Mouse (Mus musculus): ENCODE measurements around the gene Tbxa2r. TPM values are rescaled to one million over a fixed set of nuclear protein-coding genes. Genes with fewer than 3 reads are reported as not detected.

Gene Tbxa2r
- total RNA-seq, 2 experiments from 2014 or later: 0.74 to 1.0 TPM

Other genes with a start within 250 kb of the Tbxa2r start
- gene Creb3l3, start 229.9 kb upstream of the Tbxa2r start, total RNA-seq (2021): under 1 TPM; 0.57 to 0.63 TPM
- 100 to 1,000 TPM; 130 to 136 TPM for gene Map2k2, start 222.8 kb upstream of the Tbxa2r start, total RNA-seq (2021)
- 100 to 1,000 TPM; 122 to 126 TPM for gene Zbtb7a, start 193.5 kb upstream of the Tbxa2r start, total RNA-seq (2021)
- 10 to 100 TPM; 27.5 to 30.8 TPM for gene Pias4, start 160.8 kb upstream of the Tbxa2r start, total RNA-seq (2021)
- gene Eef2, start 152.1 kb upstream of the Tbxa2r start, total RNA-seq (2021): 100 to 1,000 TPM; 907 to 934 TPM
- 10 to 100 TPM; 71.9 to 76.4 TPM for gene Dapk3, start 145.7 kb upstream of the Tbxa2r start, total RNA-seq (2021)
- gene 4930442H23Rik, start 144.9 kb upstream of the Tbxa2r start, total RNA-seq (2021): not detected
- gene Nmrk2, start 126.7 kb upstream of the Tbxa2r start, total RNA-seq (2021): under 1 TPM; 0.23 to 0.27 TPM
- 100 to 1,000 TPM; 150 to 155 TPM for gene Atcay, start 97.9 kb upstream of the Tbxa2r start, total RNA-seq (2021)
- gene Zfr2, start 95.6 kb upstream of the Tbxa2r start, total RNA-seq (2021): 10 to 100 TPM; 57.6 to 63.6 TPM
- 100 to 1,000 TPM; 204 to 214 TPM for gene Matk, start 75.8 kb upstream of the Tbxa2r start, total RNA-seq (2021)
- 10 to 100 TPM; 36.9 to 40.4 TPM for gene Mrpl54, start 61.8 kb upstream of the Tbxa2r start, total RNA-seq (2021)
- gene Apba3, start 61.8 kb upstream of the Tbxa2r start, total RNA-seq (2021): 10 to 100 TPM; 39.3 to 40.9 TPM
- gene Tjp3, start 37.1 kb upstream of the Tbxa2r start, total RNA-seq (2021): 1 to 10 TPM in 1 of 2 experiments, under 1 TPM in 1; 0.62 to 1.7 TPM
- 100 to 1,000 TPM; 303 to 304 TPM for gene Pip5k1c, start 35.8 kb upstream of the Tbxa2r start, total RNA-seq (2021)
- gene Cactin, start 7.6 kb upstream of the Tbxa2r start, total RNA-seq (2021): 10 to 100 TPM; 31.1 to 31.2 TPM
- 1 to 10 TPM; 1.8 TPM for gene Gipc3, start 14.5 kb downstream of the Tbxa2r start, total RNA-seq (2021)
- 10 to 100 TPM; 32.4 to 37.0 TPM for gene Hmg20b, start 21.7 kb downstream of the Tbxa2r start, total RNA-seq (2021)
- 10 to 100 TPM; 42.2 to 44.4 TPM for gene Mfsd12, start 28.8 kb downstream of the Tbxa2r start, total RNA-seq (2021)
- gene 4930404N11Rik, start 37.1 kb downstream of the Tbxa2r start, total RNA-seq (2021): 1 to 10 TPM; 1.6 to 2.0 TPM
- gene Fzr1, start 49.8 kb downstream of the Tbxa2r start, total RNA-seq (2021): 10 to 100 TPM; 70.8 to 72.5 TPM
- 10 to 100 TPM; 82.0 to 82.9 TPM for gene Dohh, start 55.7 kb downstream of the Tbxa2r start, total RNA-seq (2021)
- gene Gm48551, start 55.7 kb downstream of the Tbxa2r start, total RNA-seq (2021): 1 to 10 TPM; 4.1 to 4.8 TPM
- 1 to 10 TPM; 4.2 to 6.9 TPM for gene Gm48552, start 60.3 kb downstream of the Tbxa2r start, total RNA-seq (2021)
- gene Smim24, start 64.3 kb downstream of the Tbxa2r start, total RNA-seq (2021): 1 to 10 TPM; 1.8 to 2.4 TPM
- 10 to 100 TPM; 54.2 to 54.7 TPM for gene Nfic, start 126.9 kb downstream of the Tbxa2r start, total RNA-seq (2021)
- 100 to 1,000 TPM; 268 TPM for gene Celf5, start 154.0 kb downstream of the Tbxa2r start, total RNA-seq (2021)
- gene Ncln, start 167.7 kb downstream of the Tbxa2r start, total RNA-seq (2021): 10 to 100 TPM; 77.5 to 87.4 TPM
- under 1 TPM; 0.53 to 0.94 TPM for gene S1pr4, start 171.4 kb downstream of the Tbxa2r start, total RNA-seq (2021)
- 1 to 10 TPM; 3.9 to 4.4 TPM for gene Gna15, start 195.5 kb downstream of the Tbxa2r start, total RNA-seq (2021)
- 100 to 1,000 TPM; 124 to 126 TPM for gene Gna11, start 216.5 kb downstream of the Tbxa2r start, total RNA-seq (2021)
- 100 to 1,000 TPM; 765 to 778 TPM for gene Aes, start 230.8 kb downstream of the Tbxa2r start, total RNA-seq (2021)
- gene Tle2, start 245.8 kb downstream of the Tbxa2r start, total RNA-seq (2021): 10 to 100 TPM; 31.6 to 31.8 TPM